Mouse (Mus musculus) cerebellum, postnatal 10 days (tissue): ENCODE data around the gene Fzd2.

Source experiments
- DNase-seq, 2 experiments: peaks; one replicate each; pipeline ENCODE4 v3.0.0; 2021; ENCODE audit warnings: mixed read lengths in 2 of 2

The Fzd2 gene

DNA sequence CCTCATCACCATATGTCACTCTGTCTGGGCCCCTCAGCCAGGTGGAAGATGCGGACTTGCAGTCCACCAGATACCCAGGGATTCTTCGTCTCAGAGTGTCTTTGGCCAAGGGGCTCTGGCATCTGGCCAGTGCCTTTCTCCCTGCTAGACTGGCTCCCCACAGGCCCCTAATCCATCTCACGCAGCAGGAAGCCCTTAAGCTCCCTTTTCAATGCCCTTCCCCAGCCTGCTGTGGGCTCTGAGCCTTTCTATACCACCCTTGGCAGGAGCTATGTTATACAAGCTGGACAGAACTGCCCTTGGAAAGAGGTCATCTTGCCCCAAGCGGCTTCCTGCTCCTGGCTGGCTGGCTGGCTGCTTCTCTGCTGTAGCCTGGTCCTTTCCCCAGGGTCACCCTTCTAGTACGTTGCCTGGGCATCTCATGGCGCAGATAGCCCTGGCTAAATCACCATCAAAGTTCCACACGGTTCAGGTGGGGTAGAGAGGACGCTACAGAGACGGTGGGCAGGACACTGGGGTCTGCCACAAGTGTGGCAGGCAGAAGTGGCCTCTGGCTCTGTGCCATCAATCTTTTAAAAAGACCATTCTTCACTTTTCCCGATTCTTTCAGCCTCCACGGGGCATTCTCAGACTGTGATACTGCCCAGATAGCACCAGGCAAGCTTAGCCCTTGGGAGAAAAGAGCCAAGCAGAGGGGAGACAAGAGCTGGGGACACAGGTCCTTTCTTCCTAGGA is 22.7 kb upstream of the Fzd2 start:
- DNase-seq: peak; percentile 71 to 86

DNA sequence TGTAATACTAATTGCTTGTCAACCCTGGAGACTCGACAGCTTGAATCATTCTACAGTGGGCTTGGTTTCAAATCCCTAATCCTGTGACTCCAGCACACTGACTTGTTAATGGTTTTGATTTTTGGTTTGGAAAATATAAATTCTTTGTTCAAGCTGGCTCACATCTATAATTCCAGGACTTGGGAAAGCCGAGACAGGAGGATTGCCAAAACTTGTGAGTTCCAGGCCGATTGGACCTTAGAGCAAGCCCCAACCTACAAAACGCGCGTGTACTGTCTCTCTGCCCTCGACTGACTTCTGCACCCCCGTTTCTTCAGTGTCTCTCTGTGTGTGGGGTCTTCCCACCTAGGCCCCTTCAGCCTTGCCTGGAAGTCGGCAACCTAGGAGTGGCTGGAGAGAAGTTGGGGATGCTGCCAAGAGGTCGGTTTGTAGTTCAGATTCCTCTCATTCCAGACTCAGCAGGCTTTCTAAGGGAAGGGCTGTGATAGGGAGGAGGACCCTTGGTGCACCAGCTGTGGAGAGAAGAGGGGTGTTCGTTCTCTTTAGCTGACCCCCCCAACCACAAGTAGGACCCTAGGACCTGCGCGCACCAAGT is 22.1 kb upstream of the Fzd2 start:
- DNase-seq: peak; percentile 39

- DNase-seq: no peak
Observed at GRCm38 (mm10) chr11:102582736-102583135, 21.5 kb upstream of the Fzd2 start.

DNA sequence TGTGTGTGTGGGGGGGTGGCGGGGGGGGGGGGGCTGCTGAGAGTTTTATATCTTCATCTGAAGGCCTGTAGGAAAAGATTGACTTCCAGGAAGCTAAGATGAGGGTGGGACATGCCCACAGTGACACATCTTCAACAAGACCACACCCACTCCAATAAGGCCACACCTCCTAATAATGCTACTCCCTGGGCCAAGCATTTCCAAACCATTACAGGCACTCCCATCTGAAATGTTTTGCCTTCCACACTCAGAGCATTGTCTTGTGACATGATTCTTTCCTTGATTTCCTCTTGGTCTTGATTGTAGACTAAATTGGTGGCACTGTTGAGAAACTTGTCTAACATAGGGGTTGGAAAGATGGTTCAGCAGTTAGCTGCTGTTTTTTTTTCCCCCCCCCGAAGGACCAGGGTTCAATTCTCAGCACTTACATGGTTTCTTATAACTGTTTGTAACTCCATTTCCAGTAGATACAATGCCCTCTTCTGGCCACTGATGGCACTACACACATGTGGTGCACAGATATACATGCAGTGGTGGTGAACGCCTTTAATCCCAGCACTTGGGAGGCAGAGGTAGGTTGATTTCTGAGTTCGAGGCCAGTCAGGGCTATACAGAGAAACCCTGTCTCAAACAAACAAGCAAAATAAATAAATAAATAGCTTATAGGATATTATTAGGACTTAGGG is 17.6 kb upstream of the Fzd2 start:
- no peak for DNase-seq

- DNase-seq: no peak
Observed at GRCm38 (mm10) chr11:102587554-102587953, 16.6 kb upstream of the Fzd2 start.

DNA sequence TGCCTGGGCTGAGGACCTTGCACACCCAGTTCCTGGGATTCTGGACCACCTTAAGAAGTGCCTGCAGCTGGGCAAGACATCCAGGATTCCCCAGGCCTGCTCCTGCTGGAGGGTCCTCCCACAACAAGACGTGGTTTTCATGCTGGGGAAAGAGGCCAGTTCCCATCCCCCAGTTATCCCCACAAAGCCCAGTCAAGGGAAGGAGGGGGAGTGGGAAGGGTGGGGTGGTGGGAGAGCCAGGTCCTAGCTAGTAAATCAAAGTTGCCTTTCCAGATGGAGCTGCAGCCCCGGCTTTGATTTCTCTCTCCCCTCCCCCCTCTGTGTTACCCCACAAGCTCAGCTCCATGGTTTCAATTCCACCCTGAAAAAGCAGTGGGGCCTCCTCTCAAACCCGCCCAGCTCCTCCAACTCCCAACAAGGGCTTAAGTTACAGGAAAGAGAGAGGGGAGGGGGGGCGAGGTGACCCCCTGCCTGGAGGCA is 8.8 kb upstream of the Fzd2 start:
- no peak for DNase-seq

DNA sequence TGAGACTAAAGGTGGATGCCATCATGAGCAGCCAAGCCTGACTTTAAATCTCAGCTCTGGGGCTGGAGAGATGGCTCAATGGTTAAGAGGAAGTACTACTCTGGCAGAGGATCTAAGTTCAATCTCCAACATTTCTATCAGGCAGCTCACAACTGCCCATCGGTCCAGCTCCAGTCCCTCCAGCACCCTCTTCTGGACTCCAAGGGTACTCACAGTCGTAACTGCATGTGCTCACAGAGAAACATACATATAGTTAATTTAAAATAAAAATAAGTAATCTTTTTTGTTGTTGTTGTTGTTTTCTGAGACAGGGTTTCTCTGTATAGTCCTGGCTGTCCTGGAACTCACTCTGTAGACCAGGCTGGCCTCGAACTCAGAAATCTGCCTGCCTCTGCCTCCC is 4.3 kb upstream of the Fzd2 start:
- DNase-seq: no peak

DNA sequence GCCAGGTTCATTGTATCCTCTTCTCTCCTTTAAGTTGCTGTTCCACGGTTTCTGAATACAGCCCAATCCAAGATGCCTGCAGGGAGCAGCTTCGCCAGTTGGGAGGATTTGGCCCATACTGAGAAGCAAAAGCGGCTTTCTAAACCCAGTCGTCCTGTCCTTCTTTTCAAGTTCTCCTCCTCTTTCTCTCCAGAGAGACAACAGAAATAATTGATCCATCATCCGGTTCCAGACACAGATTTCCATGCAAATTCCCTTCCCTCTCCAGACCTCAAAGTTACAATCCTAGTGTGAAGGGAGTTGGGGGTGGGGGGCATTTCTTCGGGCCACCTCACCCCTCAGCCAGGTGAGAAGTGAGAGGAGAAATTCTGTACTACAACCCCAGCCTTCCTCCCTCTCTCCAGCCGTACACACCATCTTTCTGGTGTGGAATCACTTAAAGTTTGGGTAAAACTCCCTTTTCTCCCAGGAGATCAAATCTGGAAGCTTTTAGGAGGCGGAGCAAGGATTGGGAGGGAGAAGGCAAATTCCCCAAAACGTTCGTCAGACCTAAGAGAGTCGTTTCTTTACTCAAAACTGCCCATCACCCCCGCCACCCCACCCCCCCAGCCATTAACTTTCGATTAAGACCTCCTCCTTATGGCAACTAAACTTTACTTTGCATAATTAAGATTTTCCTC is 1.2 kb upstream of the Fzd2 start:
- DNase-seq: no peak

DNA sequence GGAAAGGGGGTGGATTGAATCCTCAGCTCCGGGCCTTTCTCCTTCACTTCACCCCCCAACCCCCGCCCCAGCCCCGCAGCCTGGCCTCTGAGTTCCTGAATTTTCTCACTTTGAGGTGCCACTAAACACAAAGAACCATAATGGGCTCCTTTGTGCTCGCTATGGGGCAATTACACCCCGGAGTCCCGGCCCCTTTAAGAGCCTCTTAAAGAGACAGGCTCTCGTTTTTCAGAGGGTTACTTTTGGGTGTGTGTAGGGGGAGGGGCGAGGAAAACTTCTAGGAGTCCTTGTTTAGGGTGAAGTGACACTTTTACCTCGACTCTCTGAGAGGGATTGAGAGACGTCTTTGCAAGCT is 723 bp upstream of the Fzd2 start:
- peak; percentile 72 to 77 for DNase-seq

DNA sequence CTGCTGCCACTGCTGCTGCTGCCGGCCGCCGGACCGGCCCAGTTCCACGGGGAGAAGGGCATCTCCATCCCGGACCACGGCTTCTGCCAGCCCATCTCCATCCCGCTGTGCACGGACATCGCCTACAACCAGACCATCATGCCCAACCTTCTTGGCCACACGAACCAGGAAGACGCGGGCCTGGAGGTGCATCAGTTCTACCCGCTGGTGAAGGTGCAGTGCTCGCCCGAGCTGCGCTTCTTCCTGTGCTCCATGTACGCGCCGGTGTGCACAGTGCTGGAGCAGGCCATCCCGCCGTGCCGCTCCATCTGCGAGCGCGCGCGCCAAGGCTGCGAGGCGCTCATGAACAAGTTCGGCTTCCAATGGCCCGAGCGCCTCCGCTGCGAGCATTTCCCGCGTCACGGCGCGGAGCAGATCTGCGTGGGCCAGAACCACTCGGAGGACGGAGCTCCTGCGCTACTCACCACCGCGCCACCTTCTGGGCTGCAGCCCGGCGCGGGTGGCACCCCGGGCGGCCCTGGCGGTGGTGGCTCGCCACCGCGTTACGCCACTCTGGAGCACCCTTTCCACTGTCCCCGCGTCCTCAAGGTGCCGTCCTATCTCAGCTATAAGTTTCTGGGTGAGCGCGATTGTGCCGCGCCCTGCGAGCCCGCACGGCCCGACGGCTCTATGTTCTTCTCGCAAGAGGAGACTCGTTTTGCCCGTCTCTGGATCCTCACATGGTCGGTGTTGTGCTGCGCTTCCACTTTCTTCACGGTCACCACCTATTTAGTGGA is 769 bp downstream of the Fzd2 start:
- DNase-seq: peak; percentile 79

GRCm38 (mm10) chr11:102605553-102606416 is 1.6 kb downstream of the Fzd2 start:
- peak; percentile 92 to 94 for DNase-seq

GRCm38 (mm10) chr11:102606751-102607171 is 2.6 kb downstream of the Fzd2 start:
- DNase-seq: peak; percentile 48 to 56

GRCm38 (mm10) chr11:102607201-102607600 is 3.0 kb downstream of the Fzd2 start:
- peak; percentile 35 to 38 for DNase-seq

- no peak for DNase-seq
Observed at GRCm38 (mm10) chr11:102607686-102608548, 3.7 kb downstream of the Fzd2 start.

DNA sequence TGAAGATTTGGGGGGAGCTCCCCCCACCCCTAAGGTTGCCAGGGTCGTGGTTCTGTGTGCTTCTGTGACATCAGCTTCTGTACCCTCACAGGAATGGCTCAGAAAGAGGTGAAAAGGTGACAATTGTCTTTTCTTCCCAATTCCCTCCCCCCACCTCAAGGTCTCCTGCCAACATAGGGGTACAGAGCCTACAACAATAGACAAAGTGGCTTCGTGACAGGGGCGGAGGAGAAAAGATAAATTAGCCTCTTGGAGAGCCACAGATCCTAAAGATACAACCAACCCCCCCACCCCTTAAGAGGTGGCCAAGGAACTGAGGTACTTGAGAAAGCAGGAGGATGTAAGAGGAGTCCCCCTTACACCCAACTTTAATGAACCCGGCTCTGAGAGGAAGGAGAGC is 4.5 kb downstream of the Fzd2 start:
- DNase-seq: no peak

DNA sequence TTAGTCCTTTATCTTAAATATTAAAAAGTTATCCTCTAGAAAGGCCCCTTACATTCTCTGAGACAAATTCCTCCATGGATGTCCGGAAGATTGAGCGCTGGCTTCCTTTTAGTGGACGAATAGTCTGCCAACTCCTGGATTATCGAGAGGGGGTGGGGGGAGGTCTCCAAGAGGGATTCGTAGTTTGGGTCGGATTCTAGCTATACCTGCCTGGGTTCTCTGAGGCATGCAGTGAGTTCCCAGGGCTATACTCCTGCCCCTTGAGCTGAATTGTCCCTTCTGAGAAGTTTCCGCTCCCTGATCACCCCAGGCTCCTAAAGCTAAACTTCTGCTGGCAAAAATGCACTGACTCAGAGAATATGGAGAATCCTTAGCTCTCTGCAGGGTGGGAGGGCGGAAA is 5.3 kb downstream of the Fzd2 start:
- DNase-seq: no peak

DNA sequence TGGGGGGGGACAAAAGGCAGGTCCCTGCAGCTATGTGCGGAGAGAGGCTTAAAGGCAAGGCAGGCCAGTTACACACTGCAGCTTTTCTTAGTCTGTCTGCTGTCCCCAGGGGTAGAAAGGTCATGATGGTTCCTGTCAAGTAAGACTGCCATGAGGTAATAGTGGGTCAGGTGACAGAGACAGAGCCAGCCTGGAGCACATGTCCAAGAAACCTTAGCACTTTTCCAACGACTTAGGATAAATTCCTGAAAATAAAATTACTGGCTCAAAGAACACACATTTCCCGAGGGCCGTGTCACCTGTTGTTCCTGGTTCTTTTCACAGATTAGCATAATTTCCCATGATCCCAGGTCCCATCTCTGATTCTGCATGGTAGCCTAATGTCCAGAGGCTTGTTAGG is 6.1 kb downstream of the Fzd2 start:
- DNase-seq: no peak

DNA sequence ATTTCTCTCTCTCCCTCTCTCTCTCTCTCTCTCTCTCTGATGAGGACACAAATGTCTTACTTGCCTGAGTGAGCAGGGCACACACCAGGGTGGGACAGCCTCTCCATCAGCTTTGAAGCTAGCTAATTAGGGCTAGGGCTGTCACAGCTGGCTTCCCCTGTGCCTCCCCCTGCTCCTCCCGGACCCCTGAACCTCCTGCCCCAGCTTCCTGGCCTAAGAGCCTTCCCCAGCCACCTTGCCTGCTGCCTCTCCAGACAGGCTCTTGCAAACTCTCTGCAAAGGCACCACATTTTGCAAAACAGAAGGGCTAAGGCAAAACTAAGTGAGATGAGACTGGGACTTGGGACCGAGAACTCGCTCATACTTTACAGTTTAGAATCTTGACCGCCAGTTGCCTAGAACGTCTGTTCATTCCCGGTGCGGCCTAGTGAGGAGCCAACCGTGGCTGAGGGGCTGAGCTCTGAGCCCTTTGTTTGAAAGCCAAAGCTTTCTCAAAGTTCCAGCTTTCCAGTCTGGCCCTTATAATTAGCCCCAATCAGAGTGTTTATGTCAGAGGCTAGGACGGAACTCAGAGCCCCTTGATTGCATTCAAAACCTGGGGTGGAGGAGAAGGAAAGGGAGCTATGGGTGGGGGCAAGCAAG is 6.6 kb downstream of the Fzd2 start:
- no peak for DNase-seq

GRCm38 (mm10) chr11:102611317-102611705 is 7.1 kb downstream of the Fzd2 start:
- DNase-seq: no peak

DNA sequence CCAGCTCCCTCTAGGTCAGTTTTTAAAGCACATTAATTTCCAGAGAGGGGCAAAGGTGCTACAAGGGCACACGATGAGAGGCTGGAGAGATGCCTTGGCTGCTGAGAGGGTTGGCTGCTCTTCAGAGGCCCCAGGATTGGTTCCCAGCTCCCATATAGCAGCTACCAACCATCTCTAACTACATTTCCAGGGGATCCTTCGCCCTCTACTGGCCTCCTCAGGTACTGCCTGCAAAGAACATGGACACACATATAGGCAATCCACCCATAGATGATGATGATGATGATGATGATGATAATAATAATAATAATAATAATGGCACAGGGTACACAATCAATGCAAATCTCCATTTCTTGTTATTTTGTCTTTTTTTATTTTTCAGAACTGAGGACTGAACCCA is 15.3 kb downstream of the Fzd2 start:
- DNase-seq: no peak
